Mouse (Mus musculus): ENCODE data around the gene Pdzd8. TPM values are rescaled to one million over a fixed set of nuclear protein-coding genes. Genes with fewer than 3 reads are reported as not detected.

The Pdzd8 gene
- polyA plus RNA-seq, 1 experiment from 2014 or later = 10.7 TPM

- H3K27me3 ChIP-seq (replicated peaks; ENCODE audit: low read depth, poor library complexity, severe bottlenecking) = no peaks in the 10 kb centered on the region
- H3K36me3 ChIP-seq (replicated peaks) = no peaks in the 10 kb centered on the region
- no peak overlapping the region for H3K27ac ChIP-seq (replicated peaks)
- H3K4me3 ChIP-seq = no peak overlapping the region
- WGBS = 78% methylated on average over 4 of the region's 4 CpGs
- peaks cover 5% of the 10 kb centered on the region for H3K9me3 ChIP-seq
- DNase-seq (ENCODE audit: low spot score) = no peak
- H3K4me1 ChIP-seq = peaks cover 8% of the 10 kb centered on the region
Observed at GRCm38 (mm10) chr19:59371016-59371415, 25.4 kb upstream of the Pdzd8 start.

- WGBS = 87% methylated on average over 4 of the region's 4 CpGs
- no peak for DNase-seq (ENCODE audit: low spot score)
- no peak overlapping the region for H3K27ac ChIP-seq (replicated peaks)
Observed at GRCm38 (mm10) chr19:59367892-59368291, 22.3 kb upstream of the Pdzd8 start.

GRCm38 (mm10) chr19:59366724-59367123, 21.1 kb upstream of the Pdzd8 start:
- DNase-seq (ENCODE audit: low spot score) = no peak
- 76% methylated on average over 3 of the region's 3 CpGs for WGBS
- Histone ChIP-seq H3K27me3 (replicated peaks; ENCODE audit: low read depth, poor library complexity, severe bottlenecking) (no peaks in the 10 kb centered on the region), H3K36me3 (replicated peaks) (no peaks in the 10 kb centered on the region), H3K4me3 (no peak overlapping the region), H3K9me3 (no peaks in the 10 kb centered on the region), H3K4me1 (peaks cover 8% of the 10 kb centered on the region), H3K27ac (replicated peaks) (no peak overlapping the region)

More at GRCm38 (mm10) chr19:59367892-59368291, 22.3 kb upstream of the Pdzd8 start:
- H3K27me3 ChIP-seq (replicated peaks; ENCODE audit: low read depth, poor library complexity, severe bottlenecking) = no peaks in the 10 kb centered on the region
- H3K4me3 ChIP-seq = no peak overlapping the region
- H3K4me1 ChIP-seq = peaks cover 8% of the 10 kb centered on the region
- no peaks in the 10 kb centered on the region for H3K36me3 ChIP-seq (replicated peaks)
- no peaks in the 10 kb centered on the region; the same call in 1 of the 2 replicates for H3K9me3 ChIP-seq

- WGBS = 82% methylated on average over 3 of the region's 3 CpGs
Observed at GRCm38 (mm10) chr19:59363666-59364065, 18.1 kb upstream of the Pdzd8 start.

GRCm38 (mm10) chr19:59362646-59363045, 17.1 kb upstream of the Pdzd8 start:
- peaks cover 8% of the 10 kb centered on the region for H3K4me1 ChIP-seq
- H3K9me3 ChIP-seq = no peaks in the 10 kb centered on the region
- H3K36me3 ChIP-seq (replicated peaks) = no peaks in the 10 kb centered on the region
- no peak overlapping the region for H3K4me3 ChIP-seq
- no peak overlapping the region for H3K27ac ChIP-seq (replicated peaks)
- no peak for DNase-seq (ENCODE audit: low spot score)
- no peaks in the 10 kb centered on the region for H3K27me3 ChIP-seq (replicated peaks; ENCODE audit: low read depth, poor library complexity, severe bottlenecking)
- WGBS = 88% methylated on average over 6 of the region's 6 CpGs

More at GRCm38 (mm10) chr19:59363666-59364065, 18.1 kb upstream of the Pdzd8 start:
- H3K36me3 ChIP-seq (replicated peaks) = no peaks in the 10 kb centered on the region
- no peak overlapping the region for H3K27ac ChIP-seq (replicated peaks)
- no peaks in the 10 kb centered on the region for H3K27me3 ChIP-seq (replicated peaks; ENCODE audit: low read depth, poor library complexity, severe bottlenecking)
- H3K9me3 ChIP-seq = no peaks in the 10 kb centered on the region
- DNase-seq (ENCODE audit: low spot score) = no peak
- peaks cover 13% of the 10 kb centered on the region for H3K4me1 ChIP-seq
- H3K4me3 ChIP-seq = no peak overlapping the region

GRCm38 (mm10) chr19:59360486-59360896, 14.9 kb upstream of the Pdzd8 start:
- no peaks in the 10 kb centered on the region for H3K36me3 ChIP-seq (replicated peaks)
- WGBS = 53% methylated on average over 2 of the region's 2 CpGs

GRCm38 (mm10) chr19:59359202-59359601, 13.6 kb upstream of the Pdzd8 start:
- Histone ChIP-seq H3K36me3 (replicated peaks) (no peaks in the 10 kb centered on the region), H3K27ac (replicated peaks) (no peak overlapping the region), H3K9me3 (no peaks in the 10 kb centered on the region), H3K4me1 (peaks cover 4% of the 10 kb centered on the region; the same call in 1 of the 2 replicates), H3K27me3 (replicated peaks; ENCODE audit: low read depth, poor library complexity, severe bottlenecking) (0 out of 2 replicates have a peak, but pooled peaks cover 4% of the 10 kb centered on the region), H3K4me3 (no peak overlapping the region)
- DNase-seq (ENCODE audit: low spot score) = no peak
- 71% methylated on average over 4 of the region's 4 CpGs for WGBS

More at GRCm38 (mm10) chr19:59360486-59360896, 14.9 kb upstream of the Pdzd8 start:
- no peaks in the 10 kb centered on the region for H3K27me3 ChIP-seq (replicated peaks; ENCODE audit: low read depth, poor library complexity, severe bottlenecking)
- H3K4me3 ChIP-seq = no peak overlapping the region
- DNase-seq (ENCODE audit: low spot score) = no peak
- H3K9me3 ChIP-seq = no peaks in the 10 kb centered on the region
- peaks cover 4% of the 10 kb centered on the region; the same call in 1 of the 2 replicates for H3K4me1 ChIP-seq
- H3K27ac ChIP-seq (replicated peaks) = no peak overlapping the region

- Histone ChIP-seq H3K4me3 (no peak overlapping the region), H3K27me3 (replicated peaks; ENCODE audit: low read depth, poor library complexity, severe bottlenecking) (0 out of 2 replicates have a peak, but pooled peaks cover 7% of the 10 kb centered on the region), H3K4me1 (peaks cover 4% of the 10 kb centered on the region; the same call in 1 of the 2 replicates), H3K36me3 (replicated peaks) (no peaks in the 10 kb centered on the region), H3K9me3 (no peaks in the 10 kb centered on the region), H3K27ac (replicated peaks) (no peak overlapping the region)
- 83% methylated on average over 4 of the region's 4 CpGs for WGBS
- no peak for DNase-seq (ENCODE audit: low spot score)
Observed at GRCm38 (mm10) chr19:59357878-59358277, 12.3 kb upstream of the Pdzd8 start.

- H3K27me3 ChIP-seq (replicated peaks; ENCODE audit: low read depth, poor library complexity, severe bottlenecking) = 0 out of 2 replicates have a peak, but pooled peaks cover 7% of the 10 kb centered on the region
- WGBS = 81% methylated on average over 14 of the region's 14 CpGs
- no peaks in the 10 kb centered on the region for H3K36me3 ChIP-seq (replicated peaks)
- no peak overlapping the region for H3K4me3 ChIP-seq
- no peak overlapping the region for H3K27ac ChIP-seq (replicated peaks)
- no peaks in the 10 kb centered on the region for H3K9me3 ChIP-seq
- peaks cover 7% of the 10 kb centered on the region; the same call in 1 of the 2 replicates for H3K4me1 ChIP-seq
- no peak for DNase-seq (ENCODE audit: low spot score)
Observed at GRCm38 (mm10) chr19:59356843-59357595, 11.4 kb upstream of the Pdzd8 start.

- WGBS = 81% methylated on average over 3 of the region's 3 CpGs
Observed at GRCm38 (mm10) chr19:59356388-59356787, 10.8 kb upstream of the Pdzd8 start.

GRCm38 (mm10) chr19:59354906-59355305, 9.3 kb upstream of the Pdzd8 start:
- WGBS = 67% methylated on average over 2 of the region's 2 CpGs
- peaks cover 11% of the 10 kb centered on the region for H3K4me1 ChIP-seq
- no peak for DNase-seq (ENCODE audit: low spot score)
- H3K9me3 ChIP-seq = no peaks in the 10 kb centered on the region
- H3K4me3 ChIP-seq = no peak overlapping the region
- H3K36me3 ChIP-seq (replicated peaks) = no peaks in the 10 kb centered on the region
- 0 out of 2 replicates have a peak, but pooled peaks cover 7% of the 10 kb centered on the region for H3K27me3 ChIP-seq (replicated peaks; ENCODE audit: low read depth, poor library complexity, severe bottlenecking)
- H3K27ac ChIP-seq (replicated peaks) = no peak overlapping the region

More at GRCm38 (mm10) chr19:59356388-59356787, 10.8 kb upstream of the Pdzd8 start:
- Histone ChIP-seq H3K27me3 (replicated peaks; ENCODE audit: low read depth, poor library complexity, severe bottlenecking) (0 out of 2 replicates have a peak, but pooled peaks cover 7% of the 10 kb centered on the region), H3K4me1 (peaks cover 7% of the 10 kb centered on the region; the same call in 1 of the 2 replicates), H3K36me3 (replicated peaks) (no peaks in the 10 kb centered on the region), H3K4me3 (no peak overlapping the region), H3K9me3 (no peaks in the 10 kb centered on the region), H3K27ac (replicated peaks) (no peak overlapping the region)
- DNase-seq (ENCODE audit: low spot score) = no peak

- Histone ChIP-seq H3K4me3 (no peak overlapping the region), H3K27ac (replicated peaks) (no peak overlapping the region), H3K27me3 (replicated peaks; ENCODE audit: low read depth, poor library complexity, severe bottlenecking) (0 out of 2 replicates have a peak, but pooled peaks cover 7% of the 10 kb centered on the region), H3K4me1 (peaks cover 11% of the 10 kb centered on the region), H3K9me3 (no peaks in the 10 kb centered on the region), H3K36me3 (replicated peaks) (no peaks in the 10 kb centered on the region)
- no peak for DNase-seq (ENCODE audit: low spot score)
- 65% methylated on average over 3 of the region's 3 CpGs for WGBS
Observed at GRCm38 (mm10) chr19:59352760-59353159, 7.2 kb upstream of the Pdzd8 start.

Data from embryonic facial prominence, embryonic 10.5 days (tissue).